Mouse (Mus musculus) left cerebral cortex, postnatal 10 days (tissue): ENCODE measurements at regions not wholly inside any gene's neighbourhood (a gene's known extent, or its start where the extent isn't known, plus 50 kb on each side); places are given as distances from the start of the nearest gene placed in this dataset. TPM values are rescaled to one million over a fixed set of nuclear protein-coding genes. Genes with fewer than 3 reads are reported as not detected.

Source experiments
- DNase-seq, 2 experiments: peaks; one replicate each; pipeline ENCODE4 v3.0.0; 2021 to 2022; ENCODE audit warnings: low spot score in 2 of 2, mixed read lengths in 1 of 2; ENCODE audit errors: extremely low spot score in 1 of 2
- intact Hi-C: fragments of 180-260 bp; cut with DNase I; formaldehyde crosslinking; loops from one replicate; pipeline ENCODE4 v1.15.1; 2025
- microRNA-seq: library from miRNA; unstranded; fragments of <30 nt; microRNA quantifications from one replicate; pipeline ENCODE4 v1.2.0, GENCODE M21; 2022

DNA sequence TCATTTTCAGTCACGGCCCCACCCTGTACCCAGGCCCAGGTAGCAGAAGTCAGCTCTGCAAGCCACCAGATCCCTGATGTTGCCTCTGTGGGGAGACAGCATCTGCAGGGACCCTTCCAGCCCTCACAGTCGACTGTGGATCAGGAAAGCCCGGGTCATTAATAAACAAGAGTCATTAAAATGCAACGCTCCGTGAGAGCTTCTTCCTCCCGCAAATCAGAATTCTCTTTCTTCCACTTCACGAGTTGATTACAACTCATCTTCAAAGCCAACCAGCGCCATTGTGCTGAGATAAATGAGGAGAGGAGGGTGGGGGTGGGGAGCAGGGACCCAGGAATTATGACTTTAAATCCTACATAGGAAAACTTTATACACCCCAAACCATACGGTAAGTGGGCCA is 54.9 kb upstream of the Zfp64 start:
- intact Hi-C loops = no loop called here
- DNase-seq = no peak

DNA sequence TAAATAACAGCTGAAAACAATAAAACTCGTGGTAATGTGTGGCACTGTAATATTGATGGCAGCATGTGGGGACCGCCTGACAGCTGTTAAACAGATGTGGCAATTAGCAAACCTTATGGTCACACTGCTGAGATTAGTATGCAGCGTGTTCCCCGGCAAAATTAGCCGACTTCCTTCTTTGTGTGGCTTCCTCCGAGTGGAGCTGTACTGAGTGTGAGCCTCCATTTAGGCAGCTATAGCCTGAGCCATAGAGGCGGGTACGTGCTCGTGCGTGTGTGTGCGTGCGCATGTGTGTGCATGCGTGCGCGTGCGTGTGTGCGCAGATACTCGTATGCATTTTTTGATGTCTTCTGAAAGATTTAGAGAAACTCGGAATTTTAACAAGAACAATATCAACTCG is 53.4 kb upstream of the Zfp64 start:
- intact Hi-C loops = no loop called here
- no peak for DNase-seq

DNA sequence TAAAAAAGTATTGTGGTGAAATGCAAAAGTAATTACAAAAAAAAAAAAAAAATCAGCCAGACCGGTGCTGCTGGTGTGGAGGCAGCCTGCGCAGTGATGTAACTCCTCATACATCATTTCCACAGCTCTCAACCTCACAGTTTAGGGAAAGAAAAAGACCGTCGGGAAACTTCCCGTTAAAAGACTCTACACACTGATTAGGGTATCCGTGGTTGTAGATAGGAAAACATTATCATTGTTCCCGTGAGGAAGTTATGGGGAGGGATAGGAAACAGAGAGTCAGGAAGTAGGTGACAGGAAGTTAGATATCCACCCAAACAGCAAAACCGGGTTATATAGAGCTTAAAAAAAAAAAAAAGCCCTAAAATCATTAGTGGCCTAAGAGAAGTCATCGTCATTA is 52.9 kb upstream of the Zfp64 start:
- intact Hi-C loops = no loop called here
- DNase-seq = no peak

DNA sequence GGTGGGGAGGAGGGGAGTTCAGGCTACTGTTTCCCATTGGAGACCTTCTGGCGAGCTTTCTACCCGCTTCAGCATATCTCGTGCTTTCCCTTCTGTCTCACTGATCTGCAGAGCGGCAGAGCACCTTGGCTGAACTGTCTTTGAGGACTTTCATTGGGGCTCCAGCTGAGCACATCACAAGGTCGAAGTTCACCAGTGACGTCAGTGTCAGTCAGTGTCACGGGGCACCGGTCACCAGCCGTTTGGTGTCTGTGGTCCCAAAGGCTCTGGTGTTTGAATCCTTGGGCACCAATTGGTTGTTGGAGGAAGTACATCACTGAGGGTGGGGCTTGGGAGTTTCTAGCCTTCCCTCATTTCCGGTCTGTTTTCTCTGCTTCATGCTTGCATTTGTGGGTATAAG is 51.2 kb upstream of the Zfp64 start:
- intact Hi-C loops = no loop called here
- DNase-seq = no peak

DNA sequence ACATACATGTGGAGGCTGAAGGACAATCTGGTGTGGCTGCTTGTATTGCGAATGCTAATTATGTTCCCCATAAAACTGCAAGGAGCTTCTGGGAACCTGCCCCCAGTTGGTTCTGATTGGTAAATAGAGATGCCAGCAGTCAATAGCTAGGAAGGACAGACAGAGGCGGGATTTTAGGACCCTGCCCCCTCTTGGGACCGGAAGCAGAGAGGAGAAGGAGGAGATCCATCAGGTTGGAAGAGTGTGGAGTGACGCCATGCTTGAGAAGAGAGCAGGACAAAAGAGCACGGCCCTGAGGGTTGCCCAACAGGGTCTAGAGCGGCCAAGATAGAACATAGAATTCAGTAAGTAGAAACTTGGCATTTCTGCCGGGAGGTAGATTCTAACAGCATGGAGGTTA is 50.4 kb upstream of the Zfp64 start:
- intact Hi-C loops = no loop called here
- no peak for DNase-seq

Small RNA genes lying in the stretch of these regions (microRNA-seq; reads per million reads assigned to microRNA genes)
- gene Gm26469 = not detected
